Mouse (Mus musculus) heart, adult 2 months (tissue): ENCODE measurements at regions not wholly inside any gene's neighbourhood (a gene's known extent, or its start where the extent isn't known, plus 50 kb on each side); places are given as distances from the start of the nearest gene placed in this dataset.

Experiments used
- CTCF ChIP-seq: fragments of 200-600 bp; IDR thresholded peaks from 2 replicates; pipeline ENCODE4 v1.8.1; 2022; ENCODE audit warnings: antibody characterized with exemption, mild to moderate bottlenecking, moderate library complexity
- EP300 ChIP-seq: fragments of 200-500 bp; IDR thresholded peaks from 2 replicates; pipeline ENCODE4 v1.6.1; 2011; ENCODE audit warnings: low read depth, low read length, control low read depth; ENCODE audit not compliant: insufficient read depth
- POLR2A ChIP-seq: fragments of 200-500 bp; IDR thresholded peaks from 2 replicates; pipeline ENCODE4 v1.6.1; 2011; ENCODE audit warnings: mild to moderate bottlenecking, low read depth, low read length, control low read depth; ENCODE audit not compliant: insufficient read depth

- TF ChIP-seq CTCF (no peak), EP300 (no peak), POLR2A (no peak)
Measured at GRCm38 (mm10) chr1:73633071-73633470, 491.2 kb downstream of the Tns1 start.
